ENCODE assay signal across 8 mouse cellular contexts in genomic region chr16:65029675-65030074, GRCm38 (mm10).
DNase-seq lines count a peak whose midpoint lies in the region; ATAC-seq lines count a peak whose summit lies in the region.

No protein-coding gene starts in this region.

- H3K27ac ChIP-seq in forebrain, embryonic 14.5 days (ENCODE audit: low read depth, low read length) = no peak overlapping the region
- no peak overlapping the region for H3K27ac ChIP-seq in stomach, embryonic 15.5 days

- peak; percentile 2 for DNase-seq in retina, adult 2 months (ENCODE audit: low read depth, low spot score)
- DNase-seq in retina, embryonic 14.5 days (ENCODE audit: low spot score) = no peak
- peak; percentile 88 for DNase-seq in forebrain, embryonic 14.5 days (ENCODE audit: low spot score)
- DNase-seq in left cerebral cortex, adult 11 months (ENCODE audit: low spot score) = peak; percentile 16
- DNase-seq in spleen, adult 12 weeks (ENCODE audit: low spot score) = no peak
- DNase-seq in kidney, adult 11 months = no peak
- no peak for DNase-seq in adrenal gland, adult 2 months

- WGBS in forebrain, embryonic 14.5 days = 30% methylated on average over 1 of the region's 1 CpGs
- 57% methylated on average over 1 of the region's 1 CpGs for WGBS in stomach, embryonic 15.5 days

- no peak overlapping the region for H3K4me2 ChIP-seq in forebrain, embryonic 14.5 days (ENCODE audit: low read length)
- H3K4me2 ChIP-seq in stomach, embryonic 15.5 days = no peak overlapping the region

- ATAC-seq in forebrain, embryonic 14.5 days = peak; percentile 93
- ATAC-seq in stomach, embryonic 15.5 days (ENCODE audit: insufficient read depth, low FRiP score, low read depth) = peak; percentile 47; the same call in 1 of the 2 replicates

- no peak overlapping the region for H3K9ac ChIP-seq in forebrain, embryonic 14.5 days (ENCODE audit: low read length)
- H3K9ac ChIP-seq in stomach, embryonic 15.5 days = no peak overlapping the region

- H3K9me3 ChIP-seq in forebrain, embryonic 14.5 days (replicated peaks; ENCODE audit: control insufficient read depth, low read length) = no peaks in the 10 kb centered on the region
- H3K9me3 ChIP-seq in stomach, embryonic 15.5 days = no peaks in the 10 kb centered on the region

- H3K36me3 ChIP-seq in forebrain, embryonic 14.5 days (ENCODE audit: control insufficient read depth, insufficient read depth, low read length) = no peaks in the 10 kb centered on the region
- no peaks in the 10 kb centered on the region for H3K36me3 ChIP-seq in stomach, embryonic 15.5 days

- H3K4me3 ChIP-seq in forebrain, embryonic 14.5 days (ENCODE audit: low read depth, low read length) = no peak overlapping the region
- H3K4me3 ChIP-seq in stomach, embryonic 15.5 days (replicated peaks) = no peak overlapping the region

- H3K4me1 ChIP-seq in forebrain, embryonic 14.5 days (ENCODE audit: control insufficient read depth, insufficient read depth, low read length) = no peaks in the 10 kb centered on the region
- no peaks in the 10 kb centered on the region for H3K4me1 ChIP-seq in stomach, embryonic 15.5 days

- no peaks in the 10 kb centered on the region for H3K27me3 ChIP-seq in forebrain, embryonic 14.5 days (replicated peaks; ENCODE audit: control insufficient read depth, insufficient read depth, low read length)
- H3K27me3 ChIP-seq in stomach, embryonic 15.5 days (replicated peaks) = no peaks in the 10 kb centered on the region

Comparison
In these comparisons a context has a peak if more than half of its experiments do, and no peak if none do; other contexts are left out.
1. DNase-seq: peak in retina, adult 2 months (single experiment), forebrain, embryonic 14.5 days (single experiment) and left cerebral cortex, adult 11 months (single experiment); none in retina, embryonic 14.5 days (single experiment), spleen, adult 12 weeks (single experiment), kidney, adult 11 months (single experiment) and adrenal gland, adult 2 months (single experiment).